Mouse (Mus musculus): ENCODE measurements around the gene Sf3a2.

Gene Sf3a2

DNA sequence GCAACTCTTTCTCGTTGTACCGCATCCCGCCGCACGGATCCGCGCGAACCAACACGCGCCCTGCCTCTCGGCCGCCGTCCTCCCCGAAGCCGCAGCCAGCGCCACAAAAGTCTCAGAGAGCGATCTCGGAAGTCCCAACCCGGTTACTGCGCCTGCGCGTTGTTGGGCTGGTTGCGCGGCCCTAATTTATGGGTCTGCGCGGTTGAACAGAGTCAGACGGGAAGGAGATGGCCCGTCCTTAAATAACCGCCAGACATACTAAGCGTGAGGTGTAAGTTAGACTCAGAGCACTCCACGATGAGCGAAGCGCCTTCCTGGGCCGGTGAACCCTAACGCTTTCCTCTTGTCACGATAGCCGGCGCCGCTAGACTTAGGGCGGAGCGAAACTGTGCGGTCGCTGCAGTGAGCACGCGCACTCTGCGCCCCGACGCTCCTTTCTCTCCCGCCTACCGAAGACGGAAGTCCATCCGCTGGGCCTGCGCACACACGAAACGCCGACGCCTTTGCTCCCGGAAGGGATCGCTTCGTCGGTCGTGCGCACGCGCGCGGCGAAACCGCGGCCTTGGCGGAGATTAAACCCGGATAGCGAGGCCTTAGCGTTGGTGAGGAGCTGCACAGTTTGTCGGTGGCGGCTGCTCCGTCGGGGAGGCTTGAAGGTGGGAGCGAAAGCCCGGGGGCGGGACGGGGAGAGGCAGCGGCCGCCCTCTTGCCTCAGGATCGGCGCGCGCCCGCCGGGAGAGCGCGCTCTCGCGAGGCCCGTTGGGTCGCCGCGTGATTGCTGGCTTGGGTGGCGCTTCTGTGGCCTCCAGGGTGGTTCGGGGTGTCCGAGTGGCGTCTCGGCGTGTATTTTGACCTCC is at the start of gene Sf3a2, which contains the start of gene Plekhj1:
TSS of gene Sf3a2 (plus strand) at position 49 of the 857 bp plus-strand sequence.
TSS of gene Plekhj1 (minus strand) at position 477 of the 857 bp plus-strand sequence.
- DNase-seq: peak; percentile 99

DNA sequence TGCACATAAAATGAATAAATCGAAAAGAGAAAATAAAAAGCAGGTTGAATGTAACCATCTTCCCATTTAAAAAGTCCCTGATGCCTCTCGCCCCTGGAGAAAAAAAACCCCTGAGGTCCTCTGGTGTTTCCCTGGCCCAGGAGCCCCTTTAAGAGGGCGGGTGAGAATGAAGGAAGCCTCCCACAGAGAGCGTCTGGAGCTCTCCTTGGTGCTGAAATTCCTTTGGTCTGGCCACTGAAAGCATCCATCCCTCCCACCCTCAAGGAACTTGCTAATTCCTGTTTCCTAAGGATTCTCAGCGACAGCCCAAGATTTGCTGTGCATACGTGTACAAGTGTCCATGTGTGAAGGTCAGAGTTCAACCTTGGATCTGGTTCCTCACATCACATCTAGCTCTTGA is 49.4 kb upstream of the Sf3a2 start:
- DNase-seq: peak; percentile 68

DNA sequence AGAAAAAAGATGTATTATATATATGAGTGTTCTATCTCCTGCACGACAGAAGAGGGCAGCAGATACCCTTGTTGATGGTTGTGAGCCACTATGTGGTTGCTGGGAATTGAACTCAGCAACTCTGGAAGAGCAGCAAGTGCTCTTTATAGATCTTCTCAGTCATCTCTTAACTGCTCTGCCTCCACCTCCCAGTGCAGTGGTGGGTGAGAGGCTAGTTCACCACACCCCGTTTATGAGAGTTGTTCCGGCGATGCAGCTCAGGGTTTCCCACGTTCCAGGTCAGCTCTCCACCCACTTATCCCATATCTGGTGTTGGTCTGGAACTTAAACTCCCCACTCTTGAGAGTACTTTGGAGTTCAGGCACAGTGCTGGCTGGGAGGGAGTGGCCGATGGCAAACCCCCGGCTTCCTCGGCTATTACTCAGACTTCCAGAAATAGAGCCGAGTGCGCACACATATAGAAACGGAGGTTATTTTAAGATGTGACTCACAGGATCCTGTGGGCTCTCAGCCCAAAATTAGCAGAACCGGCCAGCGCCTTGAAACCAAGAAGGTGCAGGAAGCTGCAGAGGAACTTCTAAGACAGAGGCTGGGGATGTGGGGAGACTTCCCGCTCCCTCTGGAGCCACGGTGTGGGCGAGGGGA is 46.7 kb upstream of the Sf3a2 start:
- DNase-seq: peak; percentile 44

DNA sequence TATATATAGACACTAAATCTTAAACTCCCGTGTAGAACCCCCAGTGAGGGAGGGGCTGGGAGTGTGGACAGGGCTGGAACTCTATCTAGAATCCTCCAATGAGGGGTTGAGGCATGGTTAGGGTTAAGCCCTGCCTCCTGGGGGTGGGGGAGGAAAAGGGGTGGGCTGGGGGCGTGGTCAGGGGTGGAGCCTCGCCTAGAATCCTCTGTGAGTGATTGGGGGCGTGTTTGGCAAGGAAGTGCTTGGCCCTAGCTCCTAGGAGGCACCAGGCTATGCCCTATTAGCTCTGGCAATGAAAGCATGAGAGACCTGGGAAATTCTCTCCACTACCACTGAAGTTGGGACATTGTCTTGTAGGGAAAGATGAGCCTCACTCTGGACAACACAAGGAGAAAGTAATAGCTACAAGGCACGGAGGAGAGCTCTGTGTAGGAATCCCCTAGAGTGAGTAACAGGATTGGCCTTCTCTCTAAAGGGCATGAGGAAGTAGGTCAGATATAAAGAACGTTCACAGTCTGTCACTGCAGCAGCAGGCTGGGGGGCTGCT is 45.8 kb upstream of the Sf3a2 start:
- peak; percentile 89 for DNase-seq

DNA sequence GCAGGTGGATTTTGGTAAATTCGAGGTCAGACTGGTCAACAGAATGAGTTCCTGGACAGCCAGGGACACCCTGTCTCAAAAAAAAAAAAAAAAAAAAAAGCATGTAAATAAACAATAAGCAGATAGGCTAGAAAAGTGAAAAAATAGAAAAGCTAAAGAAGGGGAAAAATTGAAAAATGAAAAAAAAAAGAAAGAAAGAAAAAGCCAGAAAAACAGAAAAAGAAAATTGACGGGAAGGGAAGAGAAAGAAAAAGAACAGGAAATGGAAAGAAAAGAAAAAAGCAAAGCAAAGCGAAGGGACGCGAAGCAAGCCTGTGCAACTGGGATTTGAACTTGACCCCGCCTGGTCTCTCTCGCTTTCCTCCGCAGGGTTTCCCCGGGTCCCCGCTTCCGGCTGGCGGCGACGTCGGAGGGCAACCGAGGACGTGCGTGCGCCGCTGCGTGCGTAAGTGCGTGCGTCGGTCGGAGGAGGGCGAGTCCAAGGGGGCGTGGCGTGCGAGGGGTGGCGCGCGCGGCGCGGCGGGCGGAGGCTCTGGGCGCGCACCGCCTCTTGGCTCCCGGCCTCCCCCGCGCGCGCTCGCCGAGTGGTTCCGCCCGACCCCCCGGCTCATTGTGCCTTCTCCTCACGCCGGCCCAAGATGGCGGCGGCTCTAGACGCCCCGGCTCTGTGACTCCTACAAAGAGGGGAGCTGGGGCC is 43.3 kb upstream of the Sf3a2 start, which contains the start of gene Dot1l:
TSS of gene Dot1l (plus strand) at position 613 of the 697 bp plus-strand sequence.
- peak; percentile 100 for DNase-seq

DNA sequence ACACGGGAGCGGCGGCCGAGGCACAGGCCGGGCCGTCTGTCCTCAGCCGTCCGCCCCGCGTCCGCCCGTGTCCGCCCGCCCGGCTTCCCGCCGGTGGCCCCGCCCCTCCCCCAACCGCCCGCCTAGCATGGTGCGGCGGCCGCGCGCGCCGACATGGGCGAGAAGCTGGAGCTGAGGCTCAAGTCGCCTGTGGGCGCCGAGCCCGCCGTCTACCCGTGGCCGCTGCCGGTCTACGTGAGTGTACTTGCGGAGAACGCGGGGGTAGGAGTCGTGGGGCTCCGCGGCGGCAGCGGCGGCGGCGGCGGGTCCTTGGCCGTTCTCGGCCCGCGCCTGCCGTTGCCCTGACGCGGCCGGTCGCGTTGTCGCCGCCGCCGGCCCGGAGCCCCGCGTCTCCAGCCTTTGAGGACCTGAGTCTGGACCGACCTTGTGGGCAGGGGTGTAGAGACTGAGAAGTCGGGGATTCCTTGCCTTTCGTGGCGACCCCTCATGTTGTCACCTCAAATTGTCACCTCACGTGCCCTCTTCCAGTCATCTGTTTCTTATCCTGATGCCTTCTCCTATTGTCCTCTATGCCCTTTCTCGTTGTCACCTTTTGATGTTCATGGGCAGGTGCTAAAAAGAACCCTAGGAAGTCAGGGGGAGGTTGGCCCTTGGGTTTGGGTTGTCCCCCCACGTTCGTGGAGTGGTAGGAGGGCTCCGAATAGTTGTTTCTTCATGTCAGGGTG is 42.5 kb upstream of the Sf3a2 start:
- no peak for DNase-seq

DNA sequence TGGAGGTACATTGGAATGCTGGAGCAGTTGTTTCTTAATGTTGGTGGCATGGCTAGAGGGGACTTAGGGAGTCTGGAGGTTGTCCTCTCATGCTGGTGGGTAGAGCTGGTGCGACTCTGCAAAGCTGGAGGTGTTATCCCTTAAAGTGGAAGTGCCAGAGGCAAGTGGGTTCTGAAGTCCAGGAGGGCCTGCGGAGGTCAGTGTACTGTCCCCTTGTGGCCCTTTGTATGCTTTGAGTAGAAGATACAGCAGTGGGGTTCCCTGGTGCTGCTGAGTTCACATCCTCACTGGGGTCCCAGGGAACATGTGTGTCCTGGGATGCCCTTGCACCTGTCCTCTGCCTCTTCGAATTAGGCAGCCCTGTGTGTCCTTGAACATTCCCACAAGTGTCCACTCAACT is 41.9 kb upstream of the Sf3a2 start:
- DNase-seq: no peak

DNA sequence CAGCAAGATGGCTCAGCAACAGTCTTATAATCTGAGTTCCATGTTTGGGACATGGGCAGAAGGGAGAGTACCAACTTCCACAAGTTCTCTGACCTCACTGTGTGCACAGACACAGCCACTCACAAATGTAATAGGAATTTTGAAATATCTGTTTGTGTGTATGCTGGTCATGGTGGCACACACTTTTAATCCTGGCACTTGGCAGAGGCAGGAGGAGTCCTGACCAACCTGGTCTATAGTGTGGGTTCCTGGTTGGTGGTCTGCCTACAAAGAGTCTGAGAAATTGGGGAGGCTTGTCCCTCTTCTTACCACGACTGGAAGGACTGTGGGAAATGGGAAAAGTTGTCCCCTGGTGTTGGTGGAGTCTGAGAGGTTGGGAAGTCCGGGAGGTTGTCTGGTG is 41.5 kb upstream of the Sf3a2 start:
- DNase-seq: no peak

DNA sequence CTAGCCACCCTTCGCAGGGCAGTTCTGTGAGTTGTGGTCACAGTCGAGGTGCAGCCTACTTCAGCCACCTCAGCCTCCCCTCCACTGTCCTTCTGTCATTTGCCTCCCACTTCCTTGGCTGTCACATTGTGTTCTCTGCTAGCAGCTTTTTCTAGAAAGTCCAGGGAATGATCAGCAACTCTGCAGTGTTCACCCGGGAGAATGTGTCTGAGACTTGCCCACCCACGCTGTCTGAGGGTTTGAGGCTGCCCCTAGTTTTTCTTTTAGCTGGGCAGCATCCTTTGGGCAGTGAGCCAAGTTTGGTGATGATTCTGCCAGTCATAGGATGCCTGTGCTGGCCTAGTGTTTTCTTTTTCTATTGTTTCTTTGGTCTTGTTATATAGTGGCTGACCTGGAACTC is 41.0 kb upstream of the Sf3a2 start:
- DNase-seq: no peak

DNA sequence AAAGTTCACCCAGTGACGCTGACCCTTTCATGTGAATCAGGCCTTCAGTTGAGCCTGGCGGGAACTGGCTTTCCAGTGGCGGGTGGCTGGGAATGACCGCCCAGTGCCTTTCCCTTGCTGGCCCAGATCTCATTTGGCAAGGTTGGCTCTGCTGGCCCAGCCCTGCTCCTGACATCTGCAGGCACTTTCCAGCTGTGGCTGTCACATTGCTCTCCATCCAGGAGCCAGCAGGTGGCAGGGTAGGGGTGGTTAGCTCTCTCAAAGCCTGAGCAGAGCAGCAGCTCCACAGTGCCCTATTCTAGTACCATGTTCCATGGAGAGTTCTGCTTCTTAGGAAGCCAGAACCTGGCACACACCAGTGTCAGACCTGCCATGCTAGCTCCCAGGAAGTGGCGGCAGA is 40.3 kb upstream of the Sf3a2 start:
- DNase-seq: peak; percentile 88

DNA sequence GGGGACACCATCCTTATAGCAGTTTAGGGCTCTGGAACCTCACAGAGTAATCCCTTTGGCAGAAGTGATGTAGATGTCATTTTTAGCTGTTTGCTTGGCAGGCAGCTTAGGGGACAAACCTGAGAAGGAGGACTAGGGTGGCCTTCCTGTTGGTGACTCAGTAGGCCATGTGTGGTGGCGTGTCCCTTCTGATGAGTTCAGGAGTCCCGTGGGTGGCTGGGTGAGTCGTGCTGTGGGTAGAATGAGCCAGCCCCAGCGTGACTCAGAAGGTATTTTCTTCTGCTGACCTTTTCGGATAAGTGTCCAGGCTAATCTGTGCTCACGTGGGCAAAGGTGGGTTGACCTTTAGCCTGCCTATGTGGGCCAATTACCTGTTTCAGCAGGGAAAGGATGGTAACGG is 39.3 kb upstream of the Sf3a2 start:
- DNase-seq: no peak

DNA sequence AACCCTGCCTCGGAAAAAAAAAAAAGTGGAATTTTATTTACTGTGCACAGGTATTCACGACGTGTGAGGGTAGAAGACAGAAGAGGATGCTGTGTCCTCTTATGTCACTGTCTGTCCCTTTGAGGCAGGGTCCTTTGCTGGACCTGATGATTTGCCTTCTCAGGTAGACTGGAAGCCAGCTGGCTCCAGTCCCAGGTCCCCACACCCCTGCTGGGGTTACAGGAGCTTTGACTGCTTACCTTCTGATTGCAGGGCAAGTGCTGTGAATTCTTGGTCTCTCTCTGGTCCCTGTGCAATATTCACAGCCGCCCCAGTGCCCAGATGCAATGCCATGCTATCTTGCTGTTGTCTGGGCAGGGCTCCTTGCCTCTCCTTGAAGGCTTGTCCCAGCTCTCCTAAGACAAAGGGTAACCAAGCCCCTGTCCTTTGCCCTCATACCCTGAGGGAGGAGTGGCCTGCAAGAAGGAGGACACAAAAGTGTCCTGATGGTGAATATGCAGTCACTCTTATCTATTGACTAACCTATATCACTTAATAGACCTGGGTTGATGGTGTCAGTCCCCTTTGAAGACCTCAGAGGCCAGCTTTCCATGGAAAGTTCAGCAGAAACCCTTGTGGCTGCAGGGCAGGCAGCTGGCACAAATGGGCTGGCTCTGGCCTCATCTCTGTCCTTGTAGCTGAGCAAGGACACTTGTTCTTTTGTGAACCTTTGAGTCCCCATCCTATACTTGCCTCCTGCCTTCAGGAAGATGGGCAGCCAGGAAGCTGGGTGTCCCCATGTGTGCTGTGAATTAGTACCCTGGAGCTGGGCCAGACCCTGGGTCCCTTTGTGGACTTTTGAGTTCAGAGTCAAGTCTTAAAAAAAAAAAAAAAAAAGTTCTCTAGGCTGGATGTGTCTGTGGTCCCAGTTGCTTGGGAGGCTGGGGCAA is 37.1 kb upstream of the Sf3a2 start:
- no peak for DNase-seq

DNA sequence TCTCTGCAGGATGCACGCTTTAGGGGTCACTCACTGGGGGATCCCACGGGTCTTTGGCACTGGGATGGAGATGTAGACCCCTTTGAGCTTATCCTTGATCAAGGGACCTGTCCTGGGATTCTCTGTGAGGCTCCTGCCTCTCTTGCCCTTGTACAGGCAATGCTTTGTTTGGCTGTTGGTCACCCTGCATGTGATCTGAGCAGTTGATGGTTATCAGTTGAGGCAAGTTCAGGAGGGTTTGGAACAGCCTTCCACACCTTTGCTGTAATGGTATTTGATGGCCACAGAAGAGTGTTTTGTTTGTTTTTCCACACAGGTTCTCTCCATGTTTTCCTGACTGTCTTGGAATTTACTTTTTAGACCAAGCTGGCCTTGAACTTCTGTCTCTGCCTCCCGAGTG is 36.2 kb upstream of the Sf3a2 start:
- no peak for DNase-seq

DNA sequence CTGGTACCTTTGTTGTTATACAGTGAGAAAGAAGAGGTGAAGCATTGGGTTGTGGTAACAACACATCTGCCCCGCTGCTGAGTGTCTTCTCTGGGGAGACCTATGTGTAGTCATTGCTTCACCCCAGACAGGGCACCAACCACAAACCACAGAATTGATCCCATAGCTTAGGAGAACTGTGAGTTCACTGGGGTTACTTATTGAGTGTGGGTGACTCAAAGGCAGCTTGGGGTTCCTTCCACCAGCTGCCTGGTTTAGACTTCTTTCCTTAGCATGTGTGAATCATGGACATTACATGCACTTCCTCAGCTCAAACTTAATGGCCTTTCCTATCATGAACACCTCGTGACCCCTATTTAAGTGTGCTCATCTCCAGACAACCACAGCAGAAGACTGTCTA is 34.5 kb upstream of the Sf3a2 start:
- no peak for DNase-seq

DNA sequence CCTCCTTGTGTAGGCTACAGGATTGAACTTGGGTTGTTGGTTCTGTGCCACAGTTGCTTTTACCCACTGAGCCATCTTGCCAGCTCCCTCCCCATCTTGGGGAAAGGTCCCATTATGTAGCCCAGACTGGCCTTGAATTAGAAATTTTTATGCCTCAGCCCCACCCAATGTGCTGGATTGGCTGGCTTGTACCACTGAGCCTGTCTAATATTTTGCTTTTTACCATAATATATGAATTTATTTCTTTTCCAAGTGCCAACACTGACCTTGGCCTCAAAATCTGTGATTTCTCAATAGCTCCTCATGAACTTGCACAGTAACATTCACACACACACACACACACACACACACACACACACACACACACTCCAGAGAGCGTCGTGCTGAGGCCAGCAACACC is 32.3 kb upstream of the Sf3a2 start:
- no peak for DNase-seq

DNA sequence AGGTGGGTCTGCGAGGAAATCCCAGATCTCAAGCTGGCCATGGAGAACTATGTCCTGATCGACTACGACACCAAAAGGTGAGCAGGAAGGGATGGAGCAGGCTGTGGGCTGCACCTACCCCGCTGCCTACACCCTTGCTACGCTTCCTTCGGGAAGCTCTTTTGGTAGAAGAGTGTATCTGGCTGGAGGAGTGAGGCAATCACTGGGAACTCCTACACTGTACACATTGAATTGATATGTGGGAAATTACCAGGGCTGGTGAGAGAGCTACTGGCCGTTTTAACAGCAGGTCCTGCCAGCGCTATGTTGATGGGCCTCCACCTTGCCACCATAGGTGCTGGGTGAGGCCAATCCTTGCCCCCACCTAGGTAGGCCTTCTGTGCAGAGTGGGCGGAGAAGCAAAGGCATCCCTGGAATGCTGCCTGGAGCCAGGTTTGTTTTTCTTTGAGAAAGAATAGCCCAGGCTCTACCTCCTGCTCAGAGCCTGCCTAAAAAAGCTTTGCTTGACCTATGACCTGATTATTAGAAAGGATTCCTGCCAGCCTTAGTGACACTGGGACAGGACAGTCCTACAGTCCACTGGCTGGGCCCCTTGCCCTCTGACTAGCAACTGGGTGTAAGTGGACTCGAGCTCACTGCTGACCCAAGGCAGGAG is 31.7 kb upstream of the Sf3a2 start:
- no peak for DNase-seq

DNA sequence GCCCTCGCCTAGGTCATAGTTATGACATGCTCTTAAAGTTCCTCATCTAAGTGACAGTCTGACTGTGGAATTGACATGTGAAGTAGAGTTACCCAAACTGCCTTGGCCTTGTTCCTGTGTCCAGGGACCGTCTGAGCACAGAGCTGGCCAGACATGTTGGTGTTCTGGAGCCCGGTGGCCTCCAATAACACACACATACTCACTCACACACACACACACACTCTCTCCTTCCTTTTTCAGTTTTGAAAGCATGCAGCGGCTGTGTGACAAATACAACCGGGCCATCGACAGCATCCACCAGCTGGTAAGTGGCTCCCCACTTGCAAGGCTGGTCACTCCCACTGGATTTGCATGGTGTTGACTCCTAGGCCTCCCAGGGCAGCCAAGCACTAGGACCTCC is 29.6 kb upstream of the Sf3a2 start:
- DNase-seq: no peak

DNA sequence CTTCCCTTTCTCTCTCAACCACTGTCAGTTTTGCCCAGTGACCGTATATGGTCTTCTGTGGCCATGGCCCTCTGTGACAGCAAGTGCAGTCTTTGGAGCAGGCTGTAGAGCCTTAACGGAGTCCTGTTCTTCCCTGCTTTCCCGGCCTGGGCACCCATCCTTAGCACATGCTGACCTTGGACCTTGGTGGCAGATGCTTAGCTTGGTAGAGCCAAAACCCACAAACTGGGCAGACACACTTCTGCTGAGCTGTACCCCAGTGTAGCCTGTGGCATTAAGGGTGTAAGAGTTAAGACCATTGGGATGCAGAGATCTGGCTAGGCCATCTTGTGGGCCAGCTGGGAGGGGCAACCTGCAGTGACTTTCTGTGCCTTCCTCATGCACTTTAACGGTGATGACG is 24.2 kb upstream of the Sf3a2 start:
- DNase-seq: no peak

DNA sequence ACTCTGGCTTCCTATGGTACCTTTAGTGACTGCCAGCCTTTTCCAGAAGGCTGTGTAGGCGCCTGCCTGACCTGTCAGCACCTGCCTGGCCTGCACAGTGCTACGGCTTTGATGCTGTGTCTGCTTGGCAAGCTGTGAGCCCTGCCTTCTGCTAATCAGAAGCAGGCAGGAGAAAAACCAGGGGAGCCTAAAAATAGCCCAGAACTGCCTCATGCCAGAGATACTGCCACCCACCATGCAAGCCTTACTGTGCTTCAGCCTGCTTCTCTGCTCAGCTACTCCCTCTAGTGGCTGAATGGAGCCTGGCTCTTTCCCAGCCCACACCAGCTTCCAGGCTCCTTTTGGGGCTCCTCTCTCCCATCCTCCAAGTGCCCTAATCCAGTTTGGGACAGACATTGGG is 23.4 kb upstream of the Sf3a2 start:
- DNase-seq: peak; percentile 81

DNA sequence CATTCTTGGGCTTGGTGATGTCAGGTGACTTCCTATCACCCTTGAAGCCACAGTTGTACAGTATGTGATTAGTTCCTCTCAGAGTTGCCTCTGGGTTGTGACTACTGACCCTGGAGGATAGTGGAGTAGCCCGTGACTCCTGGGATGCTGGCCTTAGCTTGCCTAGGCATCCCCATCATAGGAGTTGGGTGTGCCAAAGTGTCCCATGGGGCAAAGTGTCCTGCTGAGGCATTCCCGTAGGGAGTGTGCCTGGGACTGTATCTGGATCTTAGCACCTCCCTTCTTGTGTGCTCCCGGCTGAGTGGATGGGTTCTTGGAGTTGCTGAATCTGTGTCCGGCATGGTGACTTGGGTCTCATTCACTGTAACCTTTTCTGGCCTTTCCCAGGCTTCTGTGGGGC is 23.0 kb upstream of the Sf3a2 start:
- no peak for DNase-seq

DNA sequence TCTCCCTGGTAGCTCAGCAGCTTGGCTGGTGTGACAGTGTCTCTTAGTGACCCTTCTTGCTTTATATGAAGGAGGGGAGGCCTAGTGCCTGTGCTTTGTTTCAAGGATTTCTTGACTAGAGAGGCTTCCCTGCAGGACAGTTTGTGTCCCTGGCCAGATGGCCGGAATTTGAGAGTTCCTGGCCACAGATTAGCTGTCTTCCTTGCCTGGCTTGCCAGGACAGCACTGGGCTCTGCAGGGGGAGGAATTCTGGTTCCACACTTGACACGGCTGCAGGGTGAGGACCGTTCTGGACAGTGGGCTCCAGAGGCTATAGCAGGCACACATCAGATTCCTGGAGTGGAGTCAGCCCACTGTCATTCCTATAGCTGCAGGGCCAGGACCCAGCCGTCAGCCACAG is 22.3 kb upstream of the Sf3a2 start:
- DNase-seq: no peak

Measured in thymus, postnatal 4 days (tissue).